Mouse (Mus musculus) megakaryocyte, embryonic 14.5 days (primary cell): ENCODE measurements at regions not wholly inside any gene's neighbourhood (a gene's known extent, or its start where the extent isn't known, plus 50 kb on each side); places are given as distances from the start of the nearest gene placed in this dataset.

Source experiments
- FLI1 ChIP-seq: IDR thresholded peaks from 2 replicates; pipeline ENCODE4 v1.6.1; 2012; ENCODE audit warnings: low read length, inconsistent platforms, mixed read lengths
- GATA1 ChIP-seq: IDR thresholded peaks from 3 replicates; pipeline ENCODE4 v1.6.1; 2012; ENCODE audit warnings: mixed read lengths, low read length, inconsistent platforms, borderline replicate concordance

DNA sequence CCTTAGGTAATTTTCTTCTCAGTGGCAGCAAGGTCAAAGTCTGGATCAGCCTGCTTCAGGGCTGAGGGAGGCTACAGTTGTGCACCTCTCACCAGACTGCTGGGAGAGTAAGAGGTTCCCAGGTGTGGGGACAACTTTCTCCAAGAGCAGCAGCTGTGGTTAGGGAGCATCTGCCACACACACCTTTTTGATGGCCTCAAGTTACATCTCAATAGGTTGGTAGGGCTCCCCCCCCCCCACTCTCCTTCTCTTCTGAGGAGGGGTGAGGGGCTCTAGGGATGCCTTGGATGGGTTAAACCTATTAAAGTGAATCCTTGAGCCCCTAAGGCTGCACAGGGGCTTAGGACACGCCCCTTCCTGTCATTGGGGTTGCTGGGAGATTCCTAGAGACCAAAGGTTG lies 94.7 kb upstream of the Ccnd1 start:
- TF ChIP-seq GATA1 (no peak), FLI1 (no peak)
